Mouse (Mus musculus) midbrain, postnatal 0 days (tissue): Measurements from ENCODE around the gene Ddx6. TPM values are rescaled to one million over a fixed set of nuclear protein-coding genes. Genes with fewer than 3 reads are reported as not detected.

Experiments
- ATAC-seq: fragments of 200-750 bp; cut with Nextera tagmentation; 2 replicates; pipeline ENCODE4 v1.8.0; 2017; ENCODE audit warnings: moderate number of reproducible peaks, mild to moderate bottlenecking, moderate TSS enrichment, moderate library complexity; ENCODE audit not compliant: low FRiP score
- DNase-seq: peaks from one replicate; pipeline ENCODE4 v3.0.0-alpha.2; 2015; ENCODE audit warnings: low spot score
- H3K27ac ChIP-seq: fragments of 300-500 bp; sonication (generic); 2 replicates; pipeline ENCODE4 v1.5.1; 2014; ENCODE audit warnings: low read depth, mild to moderate bottlenecking, low read length, mixed read lengths
- H3K27me3 ChIP-seq: fragments of 300-500 bp; sonication (generic); 2 replicates; pipeline ENCODE4 v1.6.1; 2014; ENCODE audit warnings: low read length, control low read depth, mixed read lengths; ENCODE audit not compliant: insufficient read depth
- H3K36me3 ChIP-seq: fragments of 300-500 bp; sonication (generic); 2 replicates; pipeline ENCODE4 v1.6.1; 2014; ENCODE audit warnings: low read length, control low read depth, mixed read lengths; ENCODE audit not compliant: insufficient read depth
- H3K4me1 ChIP-seq: fragments of 300-500 bp; sonication (generic); 2 replicates; pipeline ENCODE4 v1.6.1; 2014; ENCODE audit warnings: mild to moderate bottlenecking, control low read depth, antibody characterized with exemption, low read length, mixed read lengths; ENCODE audit not compliant: insufficient read depth
- H3K4me2 ChIP-seq: fragments of 300-500 bp; sonication (generic); 2 replicates; pipeline ENCODE4 v1.6.1; 2014; ENCODE audit warnings: low read depth, mild to moderate bottlenecking, low read length, mixed read lengths; ENCODE audit not compliant: poor library complexity, severe bottlenecking
- H3K4me3 ChIP-seq: fragments of 300-500 bp; sonication (generic); 2 replicates; pipeline ENCODE4 v1.5.1; 2014; ENCODE audit warnings: low read depth, mild to moderate bottlenecking, low read length, moderate library complexity
- H3K9ac ChIP-seq: fragments of 300-500 bp; sonication (generic); replicated peaks from 2 replicates; pipeline ENCODE4 v1.6.1; 2014; ENCODE audit warnings: mild to moderate bottlenecking, low read length, moderate library complexity, mixed read lengths; ENCODE audit not compliant: poor library complexity, severe bottlenecking
- H3K9me3 ChIP-seq: fragments of 300-500 bp; sonication (generic); 2 replicates; pipeline ENCODE4 v1.6.1; 2016; ENCODE audit warnings: low read length, control low read depth
- CTCF ChIP-seq: IDR thresholded peaks from 2 replicates; pipeline ENCODE4 v1.5.1; 2016; ENCODE audit warnings: antibody characterized with exemption, mild to moderate bottlenecking
- WGBS: fragments of 180-500 bp; shearing (Covaris S2); extraction: QIAGEN DNeasy Blood & Tissue Kit; methylation state at CpG from one replicate; pipeline ENCODE4 v1.1.7; 2014; 5-methylcytosine and 5-hydroxymethylcytosine counted together
- polyA plus RNA-seq: library from polyadenylated mRNA; unstranded; fragments of >200 nt; fragmentation: Nextera tagmentation; extraction: Ambion mirVana; gene quantifications from 2 replicates; pipeline ENCODE4 v1.2.1, GENCODE M21; 2015
- total RNA-seq: library from RNA; depleted of rRNA; stranded (reverse); fragments of >200 nt; gene quantifications from 2 replicates; pipeline ENCODE4 v1.2.3, GENCODE M21; 2014

Ddx6 gene
- total and polyA plus RNA-seq, 2 experiments from 2014 or later, result 19.9 to 68.6 TPM

- DNase-seq (peak; percentile 92), ATAC-seq (peak; percentile 20; the same call in 1 of the 2 replicates)
- H3K36me3 ChIP-seq, result no peaks in the 10 kb centered on the region
- H3K9ac ChIP-seq, result no peak overlapping the region
- no peaks in the 10 kb centered on the region for H3K27me3 ChIP-seq
- no peaks in the 10 kb centered on the region for H3K4me1 ChIP-seq
- no peak overlapping the region for H3K27ac ChIP-seq
- H3K4me2 ChIP-seq, result peak overlapping the region; percentile 37
- H3K9me3 ChIP-seq, result no peaks in the 10 kb centered on the region
- no peak overlapping the region for H3K4me3 ChIP-seq
- peak; percentile 84 for TF ChIP-seq CTCF
- 25% methylated on average over 26 of the region's 26 CpGs for WGBS
These were observed 50.7 kb downstream of the Ddx6 start for GRCm38 (mm10) chr9:44655098-44656066.

DNA sequence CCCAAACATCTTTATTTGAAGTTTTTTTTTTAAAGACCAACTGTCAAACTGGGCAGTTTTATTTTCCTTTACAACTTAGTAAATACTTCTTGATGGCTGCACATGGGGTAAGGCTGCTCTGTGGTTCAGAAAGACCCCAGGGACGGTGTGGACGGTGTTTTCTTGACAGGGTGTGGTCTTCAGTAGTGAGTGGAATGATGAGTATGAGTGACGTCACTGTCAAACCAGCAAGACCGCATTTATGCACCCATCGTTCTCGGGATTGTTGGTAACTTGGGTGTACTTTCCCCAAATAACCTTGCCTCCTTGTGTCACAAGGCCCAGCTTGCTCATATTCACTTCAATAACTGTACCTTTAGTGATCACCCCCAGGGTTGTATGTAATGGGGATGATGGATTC is 59.0 kb downstream of the Ddx6 start:
- ATAC-seq, result no peak

GRCm38 (mm10) chr9:44671416-44671815 is 66.7 kb downstream of the Ddx6 start:
- H3K4me1 ChIP-seq, result no peaks in the 10 kb centered on the region
- ATAC-seq (no peak), DNase-seq (no peak)
- no peak overlapping the region for H3K9ac ChIP-seq
- H3K27me3 ChIP-seq, result no peaks in the 10 kb centered on the region
- whole genome bisulfite sequencing, result 94% methylated on average over 5 of the region's 5 CpGs
- no peak overlapping the region for H3K27ac ChIP-seq
- no peaks in the 10 kb centered on the region for H3K36me3 ChIP-seq
- no peaks in the 10 kb centered on the region for H3K9me3 ChIP-seq
- H3K4me2 ChIP-seq, result no peak overlapping the region
- no peak overlapping the region for H3K4me3 ChIP-seq
- TF ChIP-seq CTCF, result no peak

More for the DNA sequence above, 59.0 kb downstream of the Ddx6 start:
- Histone ChIP-seq H3K9ac (no peak overlapping the region), H3K27ac (no peak overlapping the region), H3K4me2 (no peak overlapping the region), H3K4me3 (no peak overlapping the region), H3K4me1 (no peaks in the 10 kb centered on the region), H3K9me3 (no peaks in the 10 kb centered on the region), H3K36me3 (no peaks in the 10 kb centered on the region), H3K27me3 (no peaks in the 10 kb centered on the region)
- TF ChIP-seq CTCF, result no peak
- DNase-seq, result no peak
- 90% methylated on average over 6 of the region's 6 CpGs for WGBS

DNA sequence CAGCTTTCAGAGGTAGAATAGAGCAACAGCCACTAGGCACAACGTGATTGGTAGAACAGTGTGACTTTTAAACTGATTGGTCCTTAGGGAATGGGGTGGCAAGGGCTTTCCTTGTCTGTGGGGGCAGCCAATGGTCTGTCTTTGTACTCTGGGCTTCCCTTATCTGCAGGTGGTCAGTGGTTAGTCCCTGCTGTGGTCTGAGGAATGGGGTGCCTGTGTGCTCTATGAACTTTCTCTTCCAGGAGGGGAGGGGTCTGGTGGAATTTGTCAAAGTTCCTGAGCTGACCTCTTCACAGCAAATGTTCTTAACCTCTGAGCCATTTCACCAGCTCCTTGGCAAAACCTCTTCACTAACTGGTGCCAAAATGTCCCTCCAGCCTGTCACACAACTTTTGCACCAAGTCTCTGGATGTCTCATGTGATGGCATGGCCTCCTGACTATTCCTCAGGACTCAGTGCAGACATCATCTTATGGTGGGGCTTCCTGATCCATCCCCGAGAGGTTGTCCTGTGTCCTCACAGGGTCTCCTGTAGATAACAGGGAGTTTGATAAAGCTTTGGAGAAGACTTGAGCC is 67.7 kb downstream of the Ddx6 start:
- Histone ChIP-seq H3K27ac (no peak overlapping the region), H3K9ac (no peak overlapping the region), H3K9me3 (no peaks in the 10 kb centered on the region), H3K4me2 (no peak overlapping the region), H3K27me3 (no peaks in the 10 kb centered on the region), H3K4me3 (no peak overlapping the region), H3K4me1 (no peaks in the 10 kb centered on the region), H3K36me3 (no peaks in the 10 kb centered on the region)
- 62% methylated on average over 2 of the region's 2 CpGs for WGBS
- no peak for ATAC-seq
- DNase-seq, result no peak
- no peak for TF ChIP-seq CTCF

DNA sequence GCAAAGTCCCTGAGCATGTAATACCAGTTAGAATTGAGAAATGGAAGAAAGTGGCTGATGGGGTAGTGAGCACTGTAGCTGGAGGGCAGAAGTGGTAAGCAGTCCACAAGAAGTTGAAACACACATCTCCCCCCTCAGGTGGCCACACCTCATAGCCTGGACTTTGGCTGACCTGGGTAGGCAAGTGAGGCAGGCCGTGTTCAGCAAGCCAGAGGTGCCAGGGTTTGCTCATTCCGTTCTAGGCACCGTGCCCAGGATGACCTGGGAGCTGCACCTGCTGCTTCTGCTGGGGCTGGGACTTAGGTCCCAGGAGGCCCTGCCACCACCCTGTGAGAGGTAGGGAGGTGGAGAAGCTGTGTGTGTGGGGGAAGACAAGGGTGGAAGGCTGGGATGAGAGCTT is 68.3 kb downstream of the Ddx6 start, which contains the start of gene Treh:
Gene Treh (plus strand): TSS at position 229 of the 400 bp plus-strand sequence.
- Histone ChIP-seq H3K27ac (no peak within 1 kb of the TSS), H3K9ac (no peak within 1 kb of the TSS), H3K36me3 (no peaks in the 10 kb centered on the region), H3K4me1 (no peaks in the 10 kb centered on the region), H3K4me2 (no peak within 1 kb of the TSS), H3K9me3 (no peaks in the 10 kb centered on the region), H3K27me3 (no peaks in the 10 kb centered on the region), H3K4me3 (no peak within 1 kb of the TSS)
- no peak for DNase-seq
- TF ChIP-seq CTCF, result no peak
- ATAC-seq, result no peak
- WGBS, result 86% methylated on average over 3 of the region's 3 CpGs
